Mouse (Mus musculus): ENCODE results near the gene Nkx1-1.
A peak's percentile ranks its signal among the peaks of the same experiment; 100 is the strongest.

The Nkx1-1 gene

GRCm38 (mm10) chr5:33400819-33401218, 33.0 kb downstream of the Nkx1-1 start:
- DNase-seq = no peak

- no peak for DNase-seq
Measured at GRCm38 (mm10) chr5:33396828-33397227, 36.9 kb downstream of the Nkx1-1 start.

GRCm38 (mm10) chr5:33395693-33396092, 38.1 kb downstream of the Nkx1-1 start:
- DNase-seq = no peak

- peak; percentile 80 for DNase-seq
Measured at GRCm38 (mm10) chr5:33393803-33394202, 40.0 kb downstream of the Nkx1-1 start.

- DNase-seq = no peak
Measured at GRCm38 (mm10) chr5:33387550-33387949, 46.2 kb downstream of the Nkx1-1 start.

Data from thymus, postnatal 14 days (tissue).